Comparison of ENCODE assay signal across 13 mouse cellular contexts in the genomic region with DNA sequence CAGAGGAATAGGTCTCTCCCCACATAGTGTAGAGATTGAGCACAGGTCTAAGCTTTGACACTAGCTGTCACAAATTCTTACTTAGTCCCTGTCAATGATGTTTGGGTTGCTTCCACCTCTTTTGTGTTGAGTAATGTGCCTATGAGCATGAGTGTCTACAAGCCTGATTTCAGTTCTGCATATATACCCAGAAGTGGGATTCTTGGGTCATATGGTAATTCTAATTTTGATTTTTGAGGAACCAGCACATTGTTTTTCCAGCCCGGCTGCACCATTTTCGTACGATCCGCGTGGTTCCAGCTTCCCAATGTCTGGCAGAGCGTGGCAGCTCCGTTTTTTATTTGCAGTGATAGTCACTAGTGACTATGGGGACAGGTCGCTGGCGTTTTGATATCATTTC. TPM values are rescaled to one million over a fixed set of nuclear protein-coding genes. Genes with fewer than 3 reads are reported as not detected.
A peak's percentile ranks its signal among the peaks of the same experiment; 100 is the strongest.
DNase-seq lines count a peak whose midpoint lies in the region; ATAC-seq and TF ChIP-seq lines count a peak whose summit lies in the region.
"Had no signal": no experiment of that assay in that cellular context is flagged by ENCODE, and none has a peak within 500 bp of the region (broad histone marks: within the 10 kb centered on the region; RNA-seq: fewer than 3 reads in every experiment).

No protein-coding gene starts in this region.

- H3K4me1 ChIP-seq in embryonic facial prominence, embryonic 13.5 days = peaks cover 22% of the 10 kb centered on the region
- H3K4me1 ChIP-seq in embryonic facial prominence, embryonic 10.5 days = peaks cover 17% of the 10 kb centered on the region
- H3K4me1 ChIP-seq in kidney, embryonic 15.5 days = peaks cover 22% of the 10 kb centered on the region
- peaks cover 7% of the 10 kb centered on the region; the same call in 1 of the 2 replicates for H3K4me1 ChIP-seq in midbrain, embryonic 14.5 days (ENCODE audit: control insufficient read depth, insufficient read depth, low read length)
- peaks cover 8% of the 10 kb centered on the region for H3K4me1 ChIP-seq in midbrain, embryonic 11.5 days (ENCODE audit: control insufficient read depth, insufficient read depth, low read length)
- H3K4me1 ChIP-seq in intestine, postnatal 0 days (replicated peaks; ENCODE audit: control insufficient read depth, insufficient read depth, low read length) = no peaks in the 10 kb centered on the region

- no peak overlapping the region for H3K9ac ChIP-seq in embryonic facial prominence, embryonic 13.5 days
- no peak overlapping the region for H3K9ac ChIP-seq in kidney, embryonic 15.5 days
- H3K9ac ChIP-seq in midbrain, embryonic 14.5 days (replicated peaks; ENCODE audit: low read length) = no peak overlapping the region
- no peak overlapping the region for H3K9ac ChIP-seq in midbrain, embryonic 11.5 days (ENCODE audit: low read length)
- no peak overlapping the region for H3K9ac ChIP-seq in intestine, postnatal 0 days (ENCODE audit: low read depth, low read length)
- H3K9ac ChIP-seq: neural tube, embryonic 12.5 days had no signal

- no peak overlapping the region for H3K27ac ChIP-seq in embryonic facial prominence, embryonic 13.5 days
- no peak overlapping the region for H3K27ac ChIP-seq in embryonic facial prominence, embryonic 10.5 days (replicated peaks)
- no peak overlapping the region for H3K27ac ChIP-seq in kidney, embryonic 15.5 days
- H3K27ac ChIP-seq in midbrain, embryonic 14.5 days (replicated peaks; ENCODE audit: low read depth, low read length) = no peak overlapping the region
- H3K27ac ChIP-seq in midbrain, embryonic 11.5 days (ENCODE audit: low read depth, low read length) = no peak overlapping the region
- no peak overlapping the region for H3K27ac ChIP-seq in intestine, postnatal 0 days (ENCODE audit: low read depth, low read length)
- H3K27ac ChIP-seq: neural tube, embryonic 12.5 days had no signal

- peaks cover 4% of the 10 kb centered on the region for H3K36me3 ChIP-seq in embryonic facial prominence, embryonic 13.5 days
- H3K36me3 ChIP-seq in embryonic facial prominence, embryonic 10.5 days (replicated peaks) = peaks cover 19% of the 10 kb centered on the region
- peaks cover 14% of the 10 kb centered on the region; the same call in 1 of the 2 replicates for H3K36me3 ChIP-seq in kidney, embryonic 15.5 days
- peaks cover 8% of the 10 kb centered on the region; the same call in 1 of the 2 replicates for H3K36me3 ChIP-seq in midbrain, embryonic 14.5 days (ENCODE audit: control insufficient read depth, insufficient read depth, low read length)
- H3K36me3 ChIP-seq in midbrain, embryonic 11.5 days (ENCODE audit: control insufficient read depth, insufficient read depth, low read length) = no peaks in the 10 kb centered on the region
- no peaks in the 10 kb centered on the region for H3K36me3 ChIP-seq in intestine, postnatal 0 days (ENCODE audit: control insufficient read depth, insufficient read depth)

- no peaks in the 10 kb centered on the region for H3K9me3 ChIP-seq in embryonic facial prominence, embryonic 13.5 days
- no peaks in the 10 kb centered on the region for H3K9me3 ChIP-seq in embryonic facial prominence, embryonic 10.5 days
- H3K9me3 ChIP-seq in kidney, embryonic 15.5 days (replicated peaks) = no peaks in the 10 kb centered on the region
- no peaks in the 10 kb centered on the region for H3K9me3 ChIP-seq in midbrain, embryonic 14.5 days (ENCODE audit: control insufficient read depth, low read length)
- no peaks in the 10 kb centered on the region for H3K9me3 ChIP-seq in midbrain, embryonic 11.5 days (ENCODE audit: control insufficient read depth, low read length)
- no peaks in the 10 kb centered on the region for H3K9me3 ChIP-seq in intestine, postnatal 0 days (ENCODE audit: control insufficient read depth)
- H3K9me3 ChIP-seq: G1E; neural tube, embryonic 12.5 days had no signal

- no peaks in the 10 kb centered on the region for H3K27me3 ChIP-seq in embryonic facial prominence, embryonic 13.5 days
- no peaks in the 10 kb centered on the region for H3K27me3 ChIP-seq in embryonic facial prominence, embryonic 10.5 days (replicated peaks; ENCODE audit: low read depth, poor library complexity, severe bottlenecking)
- no peaks in the 10 kb centered on the region for H3K27me3 ChIP-seq in kidney, embryonic 15.5 days
- no peaks in the 10 kb centered on the region for H3K27me3 ChIP-seq in midbrain, embryonic 14.5 days (ENCODE audit: control insufficient read depth, insufficient read depth, low read length)
- no peaks in the 10 kb centered on the region for H3K27me3 ChIP-seq in midbrain, embryonic 11.5 days (ENCODE audit: control insufficient read depth, insufficient read depth, low read length)
- H3K27me3 ChIP-seq in intestine, postnatal 0 days (replicated peaks; ENCODE audit: control insufficient read depth, insufficient read depth, low read length) = no peaks in the 10 kb centered on the region
- H3K27me3 ChIP-seq: neural tube, embryonic 12.5 days had no signal

- TF ChIP-seq CTCF in intestine, postnatal 0 days (IDR thresholded peaks at IDR 0.05; ENCODE audit: low read depth) = no peak

- no peak for ATAC-seq in embryonic facial prominence, embryonic 13.5 days (ENCODE audit: insufficient number of reproducible peaks, insufficient read depth, low FRiP score, low TSS enrichment, low read depth)
- ATAC-seq in kidney, embryonic 15.5 days (replicated peaks; ENCODE audit: low FRiP score) = no peak
- ATAC-seq in midbrain, embryonic 14.5 days (ENCODE audit: low FRiP score, low TSS enrichment) = no peak
- ATAC-seq in midbrain, embryonic 11.5 days (ENCODE audit: low FRiP score) = no peak
- peak; percentile 13 for ATAC-seq in megakaryocyte progenitor cell, adult 5-6 weeks (replicated peaks; ENCODE audit: poor library complexity)
- no peak for ATAC-seq in intestine, postnatal 0 days

- H3K4me3 ChIP-seq in embryonic facial prominence, embryonic 13.5 days = no peak overlapping the region
- H3K4me3 ChIP-seq in embryonic facial prominence, embryonic 10.5 days = no peak overlapping the region
- H3K4me3 ChIP-seq in kidney, embryonic 15.5 days (replicated peaks) = no peak overlapping the region
- no peak overlapping the region for H3K4me3 ChIP-seq in midbrain, embryonic 14.5 days (replicated peaks; ENCODE audit: low read depth, low read length)
- H3K4me3 ChIP-seq in midbrain, embryonic 11.5 days (ENCODE audit: low read depth, low read length) = no peak overlapping the region
- H3K4me3 ChIP-seq in intestine, postnatal 0 days (ENCODE audit: low read depth, low read length) = no peak overlapping the region
- H3K4me3 ChIP-seq: neural tube, embryonic 12.5 days had no signal

- H3K4me2 ChIP-seq in embryonic facial prominence, embryonic 13.5 days = 0 out of 2 replicates have a peak overlapping the region, but pooled peaks have one; percentile 81
- peak overlapping the region; percentile 88; the same call in 1 of the 2 replicates for H3K4me2 ChIP-seq in kidney, embryonic 15.5 days
- H3K4me2 ChIP-seq in midbrain, embryonic 14.5 days (ENCODE audit: low read length) = 0 out of 2 replicates have a peak overlapping the region, but pooled peaks have one; percentile 80
- no peak overlapping the region for H3K4me2 ChIP-seq in midbrain, embryonic 11.5 days
- H3K4me2 ChIP-seq in intestine, postnatal 0 days (replicated peaks; ENCODE audit: low read depth) = no peak overlapping the region

- WGBS in embryonic facial prominence, embryonic 13.5 days = 92% methylated on average over 9 of the region's 9 CpGs
- 95% methylated on average over 9 of the region's 9 CpGs for WGBS in embryonic facial prominence, embryonic 10.5 days
- WGBS in kidney, embryonic 15.5 days = 84% methylated on average over 9 of the region's 9 CpGs
- WGBS in midbrain, embryonic 14.5 days = 93% methylated on average over 9 of the region's 9 CpGs
- WGBS in midbrain, embryonic 11.5 days = 96% methylated on average over 9 of the region's 9 CpGs
- WGBS in intestine, postnatal 0 days = 89% methylated on average over 9 of the region's 9 CpGs

- no peak for DNase-seq in embryonic facial prominence, embryonic 10.5 days (ENCODE audit: low spot score)
- no peak for DNase-seq in kidney, adult 8-10 months
- DNase-seq in midbrain, embryonic 14.5 days = no peak
- DNase-seq in midbrain, embryonic 11.5 days (ENCODE audit: low spot score, missing footprints) = no peak
- DNase-seq: cerebellum, adult 8-10 months; lung, postnatal 10 days; thymus, postnatal 25 days had no signal

RNA-seq across cellular contexts. Expression of a gene that starts 1.9 kb away (rescaled TPM):
- polyA plus RNA-seq in embryonic facial prominence, embryonic 13.5 days (2015; fragmentation: Nextera tagmentation; extraction: Ambion mirVana) = 9.9 and 10.4 TPM in 2 replicates
- 7.5 and 7.9 TPM in 2 replicates for polyA plus RNA-seq in embryonic facial prominence, embryonic 10.5 days (2016; fragmentation: Nextera tagmentation; extraction: Ambion mirVana)
- 10.1 and 10.8 TPM in 2 replicates for polyA plus RNA-seq in kidney, embryonic 15.5 days (2015; fragmentation: Nextera tagmentation; extraction: Ambion mirVana)
- polyA plus RNA-seq in midbrain, embryonic 14.5 days (2014; fragmentation: Nextera tagmentation; extraction: Ambion mirVana) = 14.0 and 15.8 TPM in 2 replicates
- polyA plus RNA-seq in midbrain, embryonic 11.5 days (2014; fragmentation: Nextera tagmentation; extraction: Ambion mirVana) = 9.9 and 10.8 TPM in 2 replicates
- total RNA-seq in megakaryocyte progenitor cell, adult 5-6 weeks (2015) = 4.5 and 7.3 TPM in 2 replicates
- 5.4 and 6.2 TPM in 2 replicates for total RNA-seq in megakaryocyte progenitor cell, adult 5-6 weeks (2017)
- polyA plus RNA-seq in intestine, postnatal 0 days (2015; fragmentation: Nextera tagmentation; extraction: Ambion mirVana) = 10.6 and 11.1 TPM in 2 replicates

RNA-seq across cellular contexts. Expression of a gene that starts 5.1 kb away (rescaled TPM):
- polyA plus RNA-seq in embryonic facial prominence, embryonic 13.5 days (2015; fragmentation: Nextera tagmentation; extraction: Ambion mirVana) = 2,079 and 2,169 TPM in 2 replicates
- 3,248 and 3,273 TPM in 2 replicates for polyA plus RNA-seq in embryonic facial prominence, embryonic 10.5 days (2016; fragmentation: Nextera tagmentation; extraction: Ambion mirVana)
- polyA plus RNA-seq in kidney, embryonic 15.5 days (2015; fragmentation: Nextera tagmentation; extraction: Ambion mirVana) = 2,163 and 2,393 TPM in 2 replicates
- polyA plus RNA-seq in midbrain, embryonic 14.5 days (2014; fragmentation: Nextera tagmentation; extraction: Ambion mirVana) = 916 and 1,070 TPM in 2 replicates
- polyA plus RNA-seq in midbrain, embryonic 11.5 days (2014; fragmentation: Nextera tagmentation; extraction: Ambion mirVana) = 3,387 and 3,446 TPM in 2 replicates
- 1,493 and 1,629 TPM in 2 replicates for total RNA-seq in megakaryocyte progenitor cell, adult 5-6 weeks (2015)
- 1,461 and 1,542 TPM in 2 replicates for total RNA-seq in megakaryocyte progenitor cell, adult 5-6 weeks (2017)
- polyA plus RNA-seq in intestine, postnatal 0 days (2015; fragmentation: Nextera tagmentation; extraction: Ambion mirVana) = 922 and 974 TPM in 2 replicates

RNA-seq across cellular contexts. Expression of a gene that starts 48.9 kb away (rescaled TPM):
- polyA plus RNA-seq in embryonic facial prominence, embryonic 13.5 days (2015; fragmentation: Nextera tagmentation; extraction: Ambion mirVana) = 112 and 120 TPM in 2 replicates
- 86.7 and 88.8 TPM in 2 replicates for polyA plus RNA-seq in embryonic facial prominence, embryonic 10.5 days (2016; fragmentation: Nextera tagmentation; extraction: Ambion mirVana)
- 111 and 113 TPM in 2 replicates for polyA plus RNA-seq in kidney, embryonic 15.5 days (2015; fragmentation: Nextera tagmentation; extraction: Ambion mirVana)
- polyA plus RNA-seq in midbrain, embryonic 14.5 days (2014; fragmentation: Nextera tagmentation; extraction: Ambion mirVana) = 130 and 139 TPM in 2 replicates
- polyA plus RNA-seq in midbrain, embryonic 11.5 days (2014; fragmentation: Nextera tagmentation; extraction: Ambion mirVana) = 98.7 and 106 TPM in 2 replicates
- 61.3 and 77.5 TPM in 2 replicates for total RNA-seq in megakaryocyte progenitor cell, adult 5-6 weeks (2015)
- total RNA-seq in megakaryocyte progenitor cell, adult 5-6 weeks (2017) = 66.2 and 76.7 TPM in 2 replicates
- polyA plus RNA-seq in intestine, postnatal 0 days (2015; fragmentation: Nextera tagmentation; extraction: Ambion mirVana) = 156 and 160 TPM in 2 replicates

Comparison
In these comparisons a context has a peak if more than half of its experiments do, and no peak if none do; other contexts are left out.
1. H3K4me2 ChIP-seq: peak in embryonic facial prominence, embryonic 13.5 days (single experiment), kidney, embryonic 15.5 days (single experiment) and midbrain, embryonic 14.5 days (single experiment); none in midbrain, embryonic 11.5 days (single experiment) and intestine, postnatal 0 days (single experiment).